Mouse (Mus musculus): ENCODE results near the gene Ssbp3.

DNA sequence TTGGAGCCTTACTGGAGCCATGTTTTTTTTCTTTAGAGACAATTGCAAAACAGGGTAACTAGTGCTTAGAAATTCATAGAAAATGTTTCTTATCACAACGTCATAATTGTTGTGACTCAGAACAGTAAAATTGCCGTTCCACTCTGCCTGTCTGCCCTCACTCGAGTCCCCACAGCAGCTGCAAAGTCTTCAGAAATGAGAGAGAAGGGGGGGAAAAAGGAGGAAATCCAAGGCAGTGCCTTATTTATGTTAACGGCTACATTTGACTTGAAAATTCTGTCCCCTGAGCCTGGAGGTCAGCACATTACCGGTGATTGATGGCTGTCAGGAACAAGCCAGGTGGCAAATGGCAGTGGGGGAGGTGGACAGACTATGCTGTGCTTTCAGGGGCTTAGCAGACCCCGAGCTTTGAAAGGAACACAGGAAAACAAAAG, 66.7 kb downstream of the Ssbp3 start:
- TF ChIP-seq CTCF (IDR thresholded peaks at IDR 0.05; ENCODE audit: low read depth, low read length) (no peak), POLR2A (IDR thresholded peaks at IDR 0.05; ENCODE audit: extremely low read depth, insufficient read depth, low read length) (no peak)
